Mouse (Mus musculus) stomach, embryonic 14.5 days (tissue): ENCODE results near the gene Rnf185. TPM values are rescaled to one million over a fixed set of nuclear protein-coding genes. Genes with fewer than 3 reads are reported as not detected.

Source experiments
- ATAC-seq: fragments of 200-750 bp; cut with Nextera tagmentation; 2 replicates; pipeline ENCODE4 v1.8.0; 2017; ENCODE audit warnings: low read depth, moderate TSS enrichment; ENCODE audit not compliant: insufficient number of reproducible peaks, insufficient read depth, low FRiP score
- H3K27ac ChIP-seq: fragments of 300-500 bp; sonication (generic); 2 replicates; pipeline ENCODE4 v1.5.1; 2014; ENCODE audit warnings: mild to moderate bottlenecking, low read length, moderate library complexity, mixed read lengths
- H3K27me3 ChIP-seq: fragments of 300-500 bp; sonication (generic); 2 replicates; pipeline ENCODE4 v1.6.1; 2014; ENCODE audit warnings: low read length, control low read depth, mixed read lengths; ENCODE audit not compliant: control insufficient read depth, insufficient read depth
- H3K36me3 ChIP-seq: fragments of 300-500 bp; sonication (generic); 2 replicates; pipeline ENCODE4 v1.6.1; 2014; ENCODE audit warnings: mild to moderate bottlenecking, control low read depth, low read length, moderate library complexity, mixed read lengths; ENCODE audit not compliant: control insufficient read depth, insufficient read depth
- H3K4me1 ChIP-seq: fragments of 300-500 bp; sonication (generic); 2 replicates; pipeline ENCODE4 v1.6.1; 2014; ENCODE audit warnings: low read length, control low read depth, mixed read lengths; ENCODE audit not compliant: control insufficient read depth, insufficient read depth
- H3K4me2 ChIP-seq: fragments of 300-500 bp; sonication (generic); replicated peaks from 2 replicates; pipeline ENCODE4 v1.6.1; 2014; ENCODE audit warnings: low read depth, low read length, control low read depth
- H3K4me3 ChIP-seq: fragments of 300-500 bp; sonication (generic); 2 replicates; pipeline ENCODE4 v1.5.1; 2014; ENCODE audit warnings: low read depth, low read length, control low read depth
- H3K9ac ChIP-seq: fragments of 300-500 bp; sonication (generic); replicated peaks from 2 replicates; pipeline ENCODE4 v1.6.1; 2014; ENCODE audit warnings: low read depth, mild to moderate bottlenecking, control low read depth, low read length, moderate library complexity, mixed read lengths
- H3K9me3 ChIP-seq: fragments of 300-500 bp; sonication (generic); 2 replicates; pipeline ENCODE4 v1.6.1; 2016; ENCODE audit warnings: low read depth, low read length, control low read depth; ENCODE audit not compliant: control insufficient read depth
- WGBS: fragments of 180-500 bp; shearing (Covaris S2); extraction: QIAGEN DNeasy Blood & Tissue Kit; methylation state at CpG from one replicate; pipeline ENCODE4 v1.1.7; 2014; 5-methylcytosine and 5-hydroxymethylcytosine counted together
- polyA plus RNA-seq: library from polyadenylated mRNA; unstranded; fragments of >200 nt; fragmentation: Nextera tagmentation; extraction: Ambion mirVana; gene quantifications from 2 replicates; pipeline ENCODE4 v1.2.1, GENCODE M21; 2014

Rnf185 gene
- polyA plus RNA-seq, 1 experiment from 2014 or later = 34.2 TPM

GRCm38 (mm10) chr11:3382602-3383594 is 69.3 kb downstream of the Rnf185 start:
- Histone ChIP-seq H3K36me3 (peaks cover 5% of the 10 kb centered on the region; the same call in 1 of the 2 replicates), H3K9me3 (no peaks in the 10 kb centered on the region), H3K27ac (no peak overlapping the region), H3K9ac (no peak overlapping the region), H3K4me1 (no peaks in the 10 kb centered on the region), H3K27me3 (no peaks in the 10 kb centered on the region), H3K4me2 (no peak overlapping the region), H3K4me3 (no peak overlapping the region)
- ATAC-seq = no peak
- WGBS = 82% methylated on average over 5 of the region's 5 CpGs

- Histone ChIP-seq H3K4me3 (no peak overlapping the region), H3K9ac (no peak overlapping the region), H3K36me3 (peaks cover 5% of the 10 kb centered on the region; the same call in 1 of the 2 replicates), H3K4me2 (no peak overlapping the region), H3K9me3 (no peaks in the 10 kb centered on the region), H3K27ac (no peak overlapping the region), H3K4me1 (no peaks in the 10 kb centered on the region), H3K27me3 (no peaks in the 10 kb centered on the region)
- WGBS = 82% methylated on average over 6 of the region's 6 CpGs
- ATAC-seq = no peak
These were observed 70.9 kb downstream of the Rnf185 start for GRCm38 (mm10) chr11:3381148-3381814.

- Histone ChIP-seq H3K9ac (no peak overlapping the region), H3K27me3 (no peaks in the 10 kb centered on the region), H3K36me3 (peaks cover 3% of the 10 kb centered on the region; the same call in 1 of the 2 replicates), H3K4me2 (no peak overlapping the region), H3K4me3 (no peak overlapping the region), H3K27ac (no peak overlapping the region), H3K9me3 (no peaks in the 10 kb centered on the region), H3K4me1 (peaks cover 6% of the 10 kb centered on the region; the same call in 1 of the 2 replicates)
- ATAC-seq = peak; percentile 76; the same call in 1 of the 2 replicates
- WGBS = 68% methylated on average over 4 of the region's 4 CpGs
These were observed 72.7 kb downstream of the Rnf185 start for GRCm38 (mm10) chr11:3379427-3379826.

GRCm38 (mm10) chr11:3374741-3375140 is 77.4 kb downstream of the Rnf185 start:
- H3K36me3 ChIP-seq = no peaks in the 10 kb centered on the region
- peak overlapping the region; percentile 87 for H3K27ac ChIP-seq
- H3K4me2 ChIP-seq = peak overlapping the region; percentile 23; the same call in 1 of the 2 replicates
- H3K4me3 ChIP-seq = no peak overlapping the region
- WGBS = 63% methylated on average over 12 of the region's 12 CpGs
- H3K9me3 ChIP-seq = no peaks in the 10 kb centered on the region
- H3K4me1 ChIP-seq = peaks cover 31% of the 10 kb centered on the region
- no peak overlapping the region for H3K9ac ChIP-seq
- ATAC-seq = no peak
- no peaks in the 10 kb centered on the region for H3K27me3 ChIP-seq

- no peak overlapping the region for H3K4me3 ChIP-seq
- no peak for ATAC-seq
- H3K9me3 ChIP-seq = no peaks in the 10 kb centered on the region
- H3K36me3 ChIP-seq = no peaks in the 10 kb centered on the region
- no peak overlapping the region for H3K9ac ChIP-seq
- 17% methylated on average over 7 of the region's 7 CpGs for WGBS
- no peaks in the 10 kb centered on the region for H3K27me3 ChIP-seq
- peaks cover 35% of the 10 kb centered on the region for H3K4me1 ChIP-seq
- peak overlapping the region; percentile 87 for H3K27ac ChIP-seq
- H3K4me2 ChIP-seq = peak overlapping the region; percentile 23; the same call in 1 of the 2 replicates
These were observed 77.9 kb downstream of the Rnf185 start for GRCm38 (mm10) chr11:3374293-3374645.

GRCm38 (mm10) chr11:3373591-3374292 is 78.4 kb downstream of the Rnf185 start:
- Histone ChIP-seq H3K27ac (peak overlapping the region; percentile 87), H3K36me3 (no peaks in the 10 kb centered on the region), H3K4me1 (peaks cover 40% of the 10 kb centered on the region), H3K9me3 (no peaks in the 10 kb centered on the region), H3K4me3 (no peak overlapping the region), H3K9ac (no peak overlapping the region), H3K27me3 (no peaks in the 10 kb centered on the region), H3K4me2 (peak overlapping the region; percentile 23; the same call in 1 of the 2 replicates)
- WGBS = 22% methylated on average over 7 of the region's 7 CpGs
- no peak for ATAC-seq

GRCm38 (mm10) chr11:3371599-3372295 is 80.4 kb downstream of the Rnf185 start:
- peak overlapping the region; percentile 53 for H3K27ac ChIP-seq

More at GRCm38 (mm10) chr11:3371599-3372295, 80.4 kb downstream of the Rnf185 start:
- peak overlapping the region; percentile 50; the same call in 1 of the 2 replicates for H3K9ac ChIP-seq
- H3K4me2 ChIP-seq = peak overlapping the region; percentile 84
- ATAC-seq = peak; percentile 25
- no peaks in the 10 kb centered on the region for H3K36me3 ChIP-seq
- H3K4me1 ChIP-seq = peaks cover 40% of the 10 kb centered on the region
- WGBS = 27% methylated on average over 7 of the region's 7 CpGs
- H3K9me3 ChIP-seq = no peaks in the 10 kb centered on the region
- H3K4me3 ChIP-seq = peak overlapping the region; percentile 51
- no peaks in the 10 kb centered on the region for H3K27me3 ChIP-seq
